20 mouse cellular contexts compared by ENCODE assay signal in the genomic region with DNA sequence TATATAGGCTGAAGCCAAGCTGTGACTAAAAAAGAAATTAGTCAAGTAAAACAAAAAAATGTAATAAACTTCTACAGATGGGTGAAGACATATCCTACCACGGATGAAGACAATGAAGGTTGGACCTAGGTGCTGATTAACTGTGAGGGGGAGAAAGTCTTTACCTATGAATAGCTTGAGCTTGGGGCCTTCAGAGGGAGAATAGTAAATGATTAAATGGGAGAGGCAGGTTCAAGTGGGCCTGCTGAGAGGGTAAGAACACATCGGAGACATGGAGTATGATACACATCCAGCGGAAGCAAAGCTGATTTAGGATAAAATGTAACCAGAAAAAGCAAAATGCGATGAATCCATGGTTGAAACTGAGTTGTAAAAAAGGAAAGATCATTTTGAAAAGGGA.
"Had no signal": no experiment of that assay in that cellular context is flagged by ENCODE, and none has a peak within 500 bp of the region (broad histone marks: within the 10 kb centered on the region; RNA-seq: fewer than 3 reads in every experiment).

No protein-coding gene starts in this region.

- H3K27ac ChIP-seq: left cerebral cortex, adult 2 months; liver, embryonic 14.5 days; macrophage; midbrain, embryonic 12.5 days; midbrain, embryonic 15.5 days; neural tube, embryonic 12.5 days; neural tube, embryonic 15.5 days; stomach, postnatal 0 days had no signal

- H3K9ac ChIP-seq: liver, embryonic 14.5 days; liver, postnatal 0 days; lung, embryonic 14.5 days; midbrain, embryonic 12.5 days; midbrain, embryonic 15.5 days; neural tube, embryonic 12.5 days; neural tube, embryonic 15.5 days had no signal

- H3K4me3 ChIP-seq: left cerebral cortex, adult 2 months; midbrain, embryonic 12.5 days; midbrain, embryonic 15.5 days; neural tube, embryonic 12.5 days; neural tube, embryonic 15.5 days had no signal

- ATAC-seq: hindbrain, embryonic 16.5 days; liver, postnatal 0 days; lung, postnatal 0 days; midbrain, embryonic 15.5 days had no signal

- H3K4me2 ChIP-seq: lung, embryonic 14.5 days; midbrain, embryonic 12.5 days; midbrain, embryonic 15.5 days; neural tube, embryonic 12.5 days; neural tube, embryonic 15.5 days had no signal

- H3K9me3 ChIP-seq: midbrain, embryonic 12.5 days; midbrain, embryonic 15.5 days; neural tube, embryonic 12.5 days; neural tube, embryonic 15.5 days had no signal

- H3K27me3 ChIP-seq: midbrain, embryonic 12.5 days; midbrain, embryonic 15.5 days; neural tube, embryonic 12.5 days; neural tube, embryonic 15.5 days had no signal

- DNase-seq: kidney, adult 8-10 months; layer of hippocampus, postnatal 36 days; liver, postnatal 0 days; lung, embryonic 14.5 days; right cerebral cortex, adult 18-20 months; right cerebral cortex, postnatal 14 days; right cerebral cortex, postnatal 4 days; thymus, adult 2 months; thymus, postnatal 14 days; thymus, postnatal 4 days had no signal

- H3K4me1 ChIP-seq: midbrain, embryonic 12.5 days; midbrain, embryonic 15.5 days; neural tube, embryonic 12.5 days; neural tube, embryonic 15.5 days had no signal

- H3K36me3 ChIP-seq: midbrain, embryonic 12.5 days; midbrain, embryonic 15.5 days; neural tube, embryonic 12.5 days; neural tube, embryonic 15.5 days had no signal
